ENCODE assay signal across 9 mouse cellular contexts in the genomic region with DNA sequence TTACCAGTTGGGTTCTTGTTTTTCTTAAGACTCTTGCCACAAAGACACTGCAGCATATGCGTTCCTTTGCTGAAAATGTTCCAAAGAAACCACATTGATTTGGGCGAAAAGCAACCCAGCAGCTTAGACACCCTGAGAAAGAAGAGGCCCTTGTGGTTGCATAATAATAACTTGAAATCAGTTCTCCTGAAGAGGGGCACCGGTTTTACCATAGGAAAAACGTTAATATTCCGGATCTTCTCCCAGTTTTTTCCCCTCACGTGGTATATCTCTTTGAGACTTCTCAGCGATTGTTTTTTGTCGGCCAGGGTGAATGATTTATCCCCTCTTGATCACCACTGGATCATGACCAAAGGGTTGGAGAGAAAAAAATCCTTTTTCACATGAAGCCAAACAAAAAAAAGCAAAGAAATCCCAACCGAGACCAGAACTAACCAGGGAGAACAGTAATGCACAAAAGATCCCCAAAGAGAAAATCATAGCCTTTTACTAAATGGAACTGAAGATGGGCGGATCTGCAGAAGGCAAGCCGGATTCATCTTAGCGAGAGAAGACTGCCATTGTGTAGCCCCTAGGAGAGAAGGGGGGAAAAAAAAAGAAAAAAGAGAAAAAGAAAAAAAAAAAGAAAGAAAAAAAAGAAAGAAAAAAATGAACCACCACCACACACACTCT. TPM values are rescaled to one million over a fixed set of nuclear protein-coding genes. Genes with fewer than 3 reads are reported as not detected.
DNase-seq lines count a peak whose midpoint lies in the region; ATAC-seq and TF ChIP-seq lines count a peak whose summit lies in the region.
"Had no signal": no experiment of that assay in that cellular context is flagged by ENCODE, and none has a peak within 500 bp of the region (broad histone marks: within the 10 kb centered on the region; RNA-seq: fewer than 3 reads in every experiment).

A gene (minus strand): TSS at position 622 of the 672 bp plus-strand sequence.

- H3K36me3 ChIP-seq in heart, embryonic 11.5 days (ENCODE audit: control insufficient read depth, insufficient read depth, low read length) = no peaks in the 10 kb centered on the region
- no peaks in the 10 kb centered on the region for H3K36me3 ChIP-seq in hindbrain, embryonic 12.5 days
- no peaks in the 10 kb centered on the region for H3K36me3 ChIP-seq in liver, postnatal 0 days (replicated peaks; ENCODE audit: insufficient read depth, low read length)

- peaks cover 6% of the 10 kb centered on the region for H3K27me3 ChIP-seq in heart, embryonic 11.5 days (ENCODE audit: control insufficient read depth, insufficient read depth, low read length)
- peaks cover 10% of the 10 kb centered on the region; the same call in 1 of the 2 replicates for H3K27me3 ChIP-seq in hindbrain, embryonic 12.5 days
- peaks cover 21% of the 10 kb centered on the region for H3K27me3 ChIP-seq in liver, postnatal 0 days (ENCODE audit: insufficient read depth, low read length)

- no peak for ATAC-seq in heart, embryonic 11.5 days (replicated peaks; ENCODE audit: insufficient number of reproducible peaks, low FRiP score, low TSS enrichment)
- ATAC-seq in hindbrain, embryonic 12.5 days (ENCODE audit: low FRiP score) = no peak
- no peak for ATAC-seq in liver, postnatal 0 days

- TF ChIP-seq EP300 in liver, postnatal 0 days (IDR thresholded peaks at IDR 0.05; ENCODE audit: low read depth) = no peak

- H3K27ac ChIP-seq in heart, embryonic 11.5 days (ENCODE audit: low read depth, low read length) = no peak within 1 kb of the TSS
- peak within 1 kb of the TSS; percentile 49 for H3K27ac ChIP-seq in cortical plate, adult 2 months (ENCODE audit: insufficient read depth, low read length)
- H3K27ac ChIP-seq in hindbrain, embryonic 12.5 days = no peak within 1 kb of the TSS
- H3K27ac ChIP-seq in liver, postnatal 0 days (ENCODE audit: low read depth) = no peak within 1 kb of the TSS

- H3K4me2 ChIP-seq in heart, embryonic 11.5 days = peak within 1 kb of the TSS; percentile 82
- peak within 1 kb of the TSS; percentile 92 for H3K4me2 ChIP-seq in hindbrain, embryonic 12.5 days (replicated peaks)
- peak within 1 kb of the TSS; percentile 47 for H3K4me2 ChIP-seq in liver, postnatal 0 days (ENCODE audit: low read depth, low read length)

- peak within 1 kb of the TSS; percentile 39 for H3K9ac ChIP-seq in heart, embryonic 11.5 days (ENCODE audit: low read depth, low read length)
- peak within 1 kb of the TSS; percentile 62 for H3K9ac ChIP-seq in hindbrain, embryonic 12.5 days
- no peak within 1 kb of the TSS for H3K9ac ChIP-seq in liver, postnatal 0 days (replicated peaks)

- no peak for DNase-seq in heart, postnatal 14 days
- no peak for DNase-seq in liver, postnatal 0 days
- no peak for DNase-seq in adrenal gland, postnatal 25 days
- no peak for DNase-seq in natural killer cell, adult 2 months (ENCODE audit: low spot score in 2 of 2)
- DNase-seq in ovary, postnatal 10 days (ENCODE audit: low spot score) = no peak

- H3K9me3 ChIP-seq in heart, embryonic 11.5 days (replicated peaks; ENCODE audit: control insufficient read depth, low read length) = no peaks in the 10 kb centered on the region
- H3K9me3 ChIP-seq in hindbrain, embryonic 12.5 days (replicated peaks) = no peaks in the 10 kb centered on the region
- no peaks in the 10 kb centered on the region for H3K9me3 ChIP-seq in liver, postnatal 0 days (ENCODE audit: low read length)

- TF ChIP-seq POLR2A in cortical plate, adult 2 months (IDR thresholded peaks at IDR 0.05; ENCODE audit: extremely low read depth, insufficient read depth, low read length) = no peak

- H3K4me3 ChIP-seq in heart, embryonic 11.5 days (ENCODE audit: low read depth, low read length) = peak within 1 kb of the TSS; percentile 48
- peak within 1 kb of the TSS; percentile 98 for H3K4me3 ChIP-seq in cortical plate, adult 2 months (ENCODE audit: insufficient read depth, low read length)
- H3K4me3 ChIP-seq in hindbrain, embryonic 12.5 days = peak within 1 kb of the TSS; percentile 47
- no peak within 1 kb of the TSS for H3K4me3 ChIP-seq in liver, postnatal 0 days (ENCODE audit: low read depth, low read length)

- TF ChIP-seq CTCF in cortical plate, adult 2 months (IDR thresholded peaks at IDR 0.05; ENCODE audit: extremely low read depth, insufficient read depth, low read length) = no peak
- TF ChIP-seq CTCF in liver, postnatal 0 days (IDR thresholded peaks at IDR 0.05; ENCODE audit: low read depth) = no peak

- WGBS in heart, embryonic 11.5 days (ENCODE audit: insufficient replicate concordance) = 26% methylated on average over 12 of the region's 12 CpGs
- 8% methylated on average over 12 of the region's 12 CpGs for WGBS in hindbrain, embryonic 12.5 days
- WGBS in liver, postnatal 0 days (ENCODE audit: insufficient replicate concordance) = 24% methylated on average over 12 of the region's 12 CpGs

- intact Hi-C loops in heart, postnatal 14 days (cut with DNase I) = loop anchor here (10.0 kb wide), 1 partner anchor 112 kb away; no protein-coding TSS in a partner anchor

- H3K4me1 ChIP-seq in heart, embryonic 11.5 days (ENCODE audit: control insufficient read depth, insufficient read depth, low read length) = peaks cover 4% of the 10 kb centered on the region; the same call in 1 of the 2 replicates
- no peaks in the 10 kb centered on the region; the same call in 1 of the 2 replicates for H3K4me1 ChIP-seq in cortical plate, adult 2 months (ENCODE audit: control insufficient read depth, insufficient read depth, low read length)
- peaks cover 14% of the 10 kb centered on the region for H3K4me1 ChIP-seq in hindbrain, embryonic 12.5 days
- H3K4me1 ChIP-seq in liver, postnatal 0 days (ENCODE audit: insufficient read depth) = no peaks in the 10 kb centered on the region

RNA-seq across cellular contexts. Expression of the gene that starts here (rescaled TPM):
- polyA plus RNA-seq in heart, embryonic 11.5 days (2014; fragmentation: Nextera tagmentation; extraction: Ambion mirVana) = 0.59 and 1.5 TPM in 2 replicates
- total RNA-seq in heart, postnatal 14 days (2021) = 1 to 10 TPM; 1.4 to 1.5 TPM
- polyA plus RNA-seq in cortical plate, adult 2 months (2012; rRNA removed) = 22.8 and 24.8 TPM in 2 replicates
- polyA plus RNA-seq in hindbrain, embryonic 12.5 days (2016; fragmentation: Nextera tagmentation; extraction: Ambion mirVana) = 11.8 and 12.1 TPM in 2 replicates
- not detected in 2 replicates for polyA plus RNA-seq in liver, postnatal 0 days (2015; fragmentation: Nextera tagmentation; extraction: Ambion mirVana)
- 0.67 and 1.1 TPM in 2 replicates for total RNA-seq in adrenal gland, postnatal 25 days (2021)
- total RNA-seq: neutrophil, adult 5-6 weeks had no signal
